Mouse (Mus musculus): ENCODE results near the gene Runx3. TPM values are rescaled to one million over a fixed set of nuclear protein-coding genes. Genes with fewer than 3 reads are reported as not detected.

The Runx3 gene
- polyA plus RNA-seq, 1 experiment from 2014 or later = 0.13 TPM

DNA sequence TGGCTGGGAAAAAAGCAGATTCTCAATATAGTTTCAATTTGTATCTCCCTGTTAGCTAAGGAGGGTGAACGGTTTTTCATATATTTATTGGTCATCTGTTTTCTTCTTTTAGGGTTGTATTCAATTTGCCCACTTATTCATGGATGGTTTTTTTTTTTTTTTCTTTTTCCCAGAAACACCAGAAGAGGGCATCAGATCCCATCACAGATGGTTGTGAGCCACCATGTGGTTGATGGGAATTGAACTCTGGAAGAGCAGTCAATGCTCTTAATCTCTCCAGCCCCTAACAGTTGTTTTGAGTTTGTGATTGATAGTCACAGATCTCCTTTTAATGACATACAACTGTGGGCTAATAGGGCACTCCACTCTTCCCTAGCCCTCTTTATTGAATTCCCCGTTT, 89.4 kb downstream of the Runx3 start:
- Histone ChIP-seq H3K4me3 (ENCODE audit: low read depth, low read length) (no peak overlapping the region), H3K36me3 (ENCODE audit: control insufficient read depth, insufficient read depth, low read length) (no peaks in the 10 kb centered on the region), H3K4me2 (replicated peaks; ENCODE audit: low read depth) (no peak overlapping the region), H3K27me3 (ENCODE audit: control insufficient read depth, insufficient read depth, low read length) (no peaks in the 10 kb centered on the region), H3K27ac (replicated peaks) (no peak overlapping the region), H3K9me3 (ENCODE audit: control insufficient read depth, low read length) (no peaks in the 10 kb centered on the region), H3K4me1 (replicated peaks; ENCODE audit: control insufficient read depth, insufficient read depth) (peaks cover 3% of the 10 kb centered on the region; the same call in 1 of the 2 replicates), H3K9ac (ENCODE audit: low read length) (no peak overlapping the region)
- WGBS = 83% methylated on average over 2 of the region's 2 CpGs
- DNase-seq (ENCODE audit: low spot score) (no peak), ATAC-seq (ENCODE audit: low FRiP score, low TSS enrichment) (no peak)
- TF ChIP-seq CTCF (IDR thresholded peaks at IDR 0.05; ENCODE audit: low read depth) = peak; percentile 26; the same call in 1 of the 2 replicates
- no peak for TF ChIP-seq EP300 (optimal IDR thresholded peaks at IDR 0.05)

DNA sequence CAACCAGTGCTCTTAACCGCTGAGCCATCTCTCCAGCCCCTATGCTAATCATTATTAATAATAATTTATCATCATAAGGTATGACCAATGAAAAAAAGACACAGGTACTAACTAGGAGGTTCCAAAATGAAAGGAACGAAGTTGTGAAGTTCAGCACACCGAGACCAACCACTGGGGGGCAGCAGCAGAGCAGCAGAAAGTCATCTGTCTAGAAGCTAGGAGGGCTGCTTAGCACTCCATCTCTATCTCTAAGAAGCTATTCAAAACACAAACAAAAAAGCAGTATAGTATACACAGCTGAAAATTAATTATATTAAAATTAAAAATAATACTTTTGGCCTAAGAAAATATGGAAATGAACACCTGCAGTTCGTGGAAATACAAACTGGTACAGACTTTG, 99.2 kb downstream of the Runx3 start:
- peaks cover 15% of the 10 kb centered on the region for H3K36me3 ChIP-seq (ENCODE audit: control insufficient read depth, insufficient read depth, low read length)
- TF ChIP-seq EP300 (optimal IDR thresholded peaks at IDR 0.05) (no peak), CTCF (IDR thresholded peaks at IDR 0.05; ENCODE audit: low read depth) (peak; percentile 93)
- ATAC-seq (ENCODE audit: low FRiP score, low TSS enrichment) = peak; percentile 42; the same call in 1 of the 2 replicates
- H3K9ac ChIP-seq (ENCODE audit: low read length) = no peak overlapping the region
- no peaks in the 10 kb centered on the region for H3K9me3 ChIP-seq (ENCODE audit: control insufficient read depth, low read length)
- H3K4me2 ChIP-seq (replicated peaks; ENCODE audit: low read depth) = no peak overlapping the region
- no peaks in the 10 kb centered on the region for H3K4me1 ChIP-seq (replicated peaks; ENCODE audit: control insufficient read depth, insufficient read depth)
- H3K27me3 ChIP-seq (ENCODE audit: control insufficient read depth, insufficient read depth, low read length) = no peaks in the 10 kb centered on the region
- WGBS = 38% methylated on average over 4 of the region's 4 CpGs
- H3K27ac ChIP-seq (replicated peaks) = no peak overlapping the region
- DNase-seq (ENCODE audit: low spot score) = peak; percentile 83
- no peak overlapping the region for H3K4me3 ChIP-seq (ENCODE audit: low read depth, low read length)

DNA sequence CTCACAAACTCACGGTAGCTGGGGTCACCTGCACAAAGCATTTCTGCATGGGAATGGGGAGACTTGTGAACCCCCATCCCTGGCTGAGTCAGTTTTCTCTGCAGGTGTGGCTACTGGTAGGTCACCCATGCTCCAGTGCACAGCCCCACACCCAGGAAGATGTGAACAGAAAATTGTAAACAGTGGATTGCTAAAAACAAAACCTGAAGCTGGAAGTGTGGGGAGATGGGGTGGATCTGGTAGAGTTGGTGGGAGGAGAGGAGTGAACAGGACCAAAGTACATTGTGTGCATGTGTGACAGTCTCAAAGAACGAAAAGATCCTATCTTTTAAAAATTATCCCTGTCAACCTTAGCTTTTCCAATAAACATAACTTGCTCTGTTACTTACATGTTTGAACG, 100.2 kb downstream of the Runx3 start:
- no peak overlapping the region for H3K4me3 ChIP-seq (ENCODE audit: low read depth, low read length)
- DNase-seq (ENCODE audit: low spot score) = no peak
- WGBS = 63% methylated on average over 3 of the region's 3 CpGs
- no peak overlapping the region for H3K4me2 ChIP-seq (replicated peaks; ENCODE audit: low read depth)
- peaks cover 15% of the 10 kb centered on the region for H3K36me3 ChIP-seq (ENCODE audit: control insufficient read depth, insufficient read depth, low read length)
- H3K4me1 ChIP-seq (replicated peaks; ENCODE audit: control insufficient read depth, insufficient read depth) = no peaks in the 10 kb centered on the region
- H3K9ac ChIP-seq (ENCODE audit: low read length) = no peak overlapping the region
- no peaks in the 10 kb centered on the region for H3K27me3 ChIP-seq (ENCODE audit: control insufficient read depth, insufficient read depth, low read length)
- no peak for ATAC-seq (ENCODE audit: low FRiP score, low TSS enrichment)
- TF ChIP-seq CTCF (IDR thresholded peaks at IDR 0.05; ENCODE audit: low read depth) = no peak
- no peak for TF ChIP-seq EP300 (optimal IDR thresholded peaks at IDR 0.05)
- no peaks in the 10 kb centered on the region for H3K9me3 ChIP-seq (ENCODE audit: control insufficient read depth, low read length)
- no peak overlapping the region for H3K27ac ChIP-seq (replicated peaks)

DNA sequence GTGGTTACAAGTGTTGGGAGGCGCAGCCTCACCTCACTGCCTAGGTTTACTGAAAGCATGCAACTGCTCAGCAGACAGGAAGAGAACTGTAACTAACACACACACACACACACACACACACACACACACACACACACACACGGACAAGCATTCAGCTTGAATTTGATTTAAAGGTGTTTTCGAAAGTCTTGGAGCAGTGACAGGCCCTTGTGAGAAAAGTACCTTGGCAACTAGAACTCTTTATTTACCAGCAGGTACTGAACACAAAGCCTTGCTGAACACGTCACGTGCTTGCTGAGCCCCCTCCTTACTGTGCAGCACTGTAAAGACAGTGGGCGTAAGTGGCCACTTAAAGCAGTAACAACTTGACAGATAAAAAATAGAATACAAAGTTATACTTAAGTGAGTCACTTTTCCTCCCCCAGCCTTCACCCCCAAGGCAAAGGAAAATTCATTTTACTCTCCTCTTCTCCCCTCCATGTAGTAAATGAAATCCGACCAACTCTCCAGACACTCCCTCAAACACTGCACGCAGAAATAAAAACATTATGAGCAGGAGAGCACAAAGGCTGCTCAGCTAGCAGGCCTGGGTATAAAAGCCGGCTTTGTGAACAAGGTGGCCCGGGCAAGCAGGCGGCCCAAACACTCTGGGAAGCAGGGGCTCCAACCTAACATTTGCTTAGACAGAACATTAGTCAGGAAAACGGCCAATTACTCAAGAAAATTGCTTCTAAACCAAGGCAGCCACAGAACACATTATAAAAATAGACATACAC, 101.4 kb downstream of the Runx3 start:
- H3K4me2 ChIP-seq (replicated peaks; ENCODE audit: low read depth) = no peak overlapping the region
- no peak for ATAC-seq (ENCODE audit: low FRiP score, low TSS enrichment)
- H3K27me3 ChIP-seq (ENCODE audit: control insufficient read depth, insufficient read depth, low read length) = no peaks in the 10 kb centered on the region
- no peak for DNase-seq (ENCODE audit: low spot score)
- WGBS = 55% methylated on average over 12 of the region's 12 CpGs
- no peak overlapping the region for H3K4me3 ChIP-seq (ENCODE audit: low read depth, low read length)
- H3K9ac ChIP-seq (ENCODE audit: low read length) = no peak overlapping the region
- TF ChIP-seq CTCF (IDR thresholded peaks at IDR 0.05; ENCODE audit: low read depth) (no peak), EP300 (optimal IDR thresholded peaks at IDR 0.05) (no peak)
- H3K4me1 ChIP-seq (replicated peaks; ENCODE audit: control insufficient read depth, insufficient read depth) = no peaks in the 10 kb centered on the region
- H3K36me3 ChIP-seq (ENCODE audit: control insufficient read depth, insufficient read depth, low read length) = peaks cover 18% of the 10 kb centered on the region
- no peaks in the 10 kb centered on the region for H3K9me3 ChIP-seq (ENCODE audit: control insufficient read depth, low read length)
- H3K27ac ChIP-seq (replicated peaks) = no peak overlapping the region

DNA sequence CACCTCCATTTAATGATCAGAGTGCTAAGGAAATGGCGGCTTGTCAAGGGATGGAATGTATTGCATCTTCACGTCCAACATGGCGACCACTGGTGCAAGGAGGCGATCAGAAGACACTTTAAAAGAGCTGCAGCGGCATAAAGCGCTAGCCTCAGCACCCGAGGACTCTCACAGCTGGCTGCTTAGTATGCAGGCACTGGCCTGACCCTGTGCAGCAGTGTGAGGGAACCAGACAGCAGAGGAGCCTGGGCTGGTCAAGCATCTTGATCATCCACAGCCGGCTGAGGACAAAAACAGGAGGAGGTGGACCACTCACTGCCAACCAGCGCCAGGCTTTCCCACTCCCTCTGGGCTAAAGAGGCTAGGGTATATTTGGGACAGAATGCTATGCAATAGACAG, 103.4 kb downstream of the Runx3 start:
- Histone ChIP-seq H3K9me3 (ENCODE audit: control insufficient read depth, low read length) (no peaks in the 10 kb centered on the region), H3K4me1 (replicated peaks; ENCODE audit: control insufficient read depth, insufficient read depth) (no peaks in the 10 kb centered on the region), H3K27me3 (ENCODE audit: control insufficient read depth, insufficient read depth, low read length) (no peaks in the 10 kb centered on the region), H3K36me3 (ENCODE audit: control insufficient read depth, insufficient read depth, low read length) (0 out of 2 replicates have a peak, but pooled peaks cover 10% of the 10 kb centered on the region), H3K4me2 (replicated peaks; ENCODE audit: low read depth) (no peak overlapping the region), H3K9ac (ENCODE audit: low read length) (no peak overlapping the region), H3K4me3 (ENCODE audit: low read depth, low read length) (no peak overlapping the region), H3K27ac (replicated peaks) (no peak overlapping the region)
- ATAC-seq (ENCODE audit: low FRiP score, low TSS enrichment) (no peak), DNase-seq (ENCODE audit: low spot score) (no peak)
- TF ChIP-seq CTCF (IDR thresholded peaks at IDR 0.05; ENCODE audit: low read depth) = no peak
- no peak for TF ChIP-seq EP300 (optimal IDR thresholded peaks at IDR 0.05)
- 94% methylated on average over 9 of the region's 9 CpGs for WGBS

DNA sequence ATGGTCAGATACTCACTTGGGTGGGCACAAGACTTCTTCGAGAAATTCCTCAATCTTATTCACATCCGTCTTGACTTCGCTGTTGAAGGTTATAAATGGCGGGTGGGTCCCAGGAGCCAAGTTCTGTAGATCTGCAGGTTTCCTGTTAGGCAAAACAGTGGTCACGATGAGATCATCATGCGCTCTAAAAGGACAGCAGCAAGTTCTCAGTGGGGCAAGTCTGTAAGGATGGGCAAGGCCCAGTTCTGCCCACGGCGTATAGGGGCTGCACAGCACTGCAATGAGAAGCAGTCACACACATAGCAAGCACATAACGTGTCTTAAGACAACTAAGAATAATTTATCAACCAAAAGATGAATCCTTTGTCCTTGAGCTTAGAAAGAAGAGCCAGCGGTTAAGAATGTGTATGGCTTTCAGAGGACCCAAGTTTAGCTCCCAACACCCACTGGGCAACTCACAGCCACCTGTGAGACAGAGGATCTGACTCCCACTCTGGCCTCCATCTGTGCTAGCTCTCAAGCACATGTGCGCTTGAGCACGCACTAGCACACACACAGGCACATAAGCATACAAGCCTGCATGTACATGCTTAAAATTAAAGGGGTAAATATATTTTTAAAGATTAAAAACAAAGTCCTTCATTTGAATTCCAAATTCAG, 105.7 kb downstream of the Runx3 start:
- WGBS = 90% methylated on average over 12 of the region's 12 CpGs
- TF ChIP-seq CTCF (IDR thresholded peaks at IDR 0.05; ENCODE audit: low read depth) = no peak
- no peak for TF ChIP-seq EP300 (optimal IDR thresholded peaks at IDR 0.05)
- Histone ChIP-seq H3K4me3 (ENCODE audit: low read depth, low read length) (no peak overlapping the region), H3K36me3 (ENCODE audit: control insufficient read depth, insufficient read depth, low read length) (0 out of 2 replicates have a peak, but pooled peaks cover 8% of the 10 kb centered on the region), H3K4me1 (replicated peaks; ENCODE audit: control insufficient read depth, insufficient read depth) (no peaks in the 10 kb centered on the region), H3K9me3 (ENCODE audit: control insufficient read depth, low read length) (no peaks in the 10 kb centered on the region), H3K27ac (replicated peaks) (no peak overlapping the region), H3K9ac (ENCODE audit: low read length) (no peak overlapping the region), H3K27me3 (ENCODE audit: control insufficient read depth, insufficient read depth, low read length) (no peaks in the 10 kb centered on the region), H3K4me2 (replicated peaks; ENCODE audit: low read depth) (no peak overlapping the region)
- DNase-seq (ENCODE audit: low spot score) (no peak), ATAC-seq (ENCODE audit: low FRiP score, low TSS enrichment) (no peak)

Other genes with a start within 250 kb of the Runx3 start
- gene Tmem50a, start 205.6 kb upstream of the Runx3 start, polyA plus RNA-seq (2015; fragmentation: Nextera tagmentation; extraction: Ambion mirVana) = 187 and 193 TPM in 2 replicates
- 278 and 283 TPM in 2 replicates for gene Rsrp1, start 197.1 kb upstream of the Runx3 start, polyA plus RNA-seq (2015; fragmentation: Nextera tagmentation; extraction: Ambion mirVana)
- gene Syf2, start 189.8 kb upstream of the Runx3 start, polyA plus RNA-seq (2015; fragmentation: Nextera tagmentation; extraction: Ambion mirVana) = 74.1 and 77.9 TPM in 2 replicates
- gene Clic4, start 152.2 kb downstream of the Runx3 start, polyA plus RNA-seq (2015; fragmentation: Nextera tagmentation; extraction: Ambion mirVana) = 69.2 and 73.6 TPM in 2 replicates
- gene Srrm1, start 232.7 kb downstream of the Runx3 start, polyA plus RNA-seq (2015; fragmentation: Nextera tagmentation; extraction: Ambion mirVana) = 95.9 and 108 TPM in 2 replicates

Measured in stomach, postnatal 0 days (tissue).